11 mouse cellular contexts compared by ENCODE assay signal in the genomic region with DNA sequence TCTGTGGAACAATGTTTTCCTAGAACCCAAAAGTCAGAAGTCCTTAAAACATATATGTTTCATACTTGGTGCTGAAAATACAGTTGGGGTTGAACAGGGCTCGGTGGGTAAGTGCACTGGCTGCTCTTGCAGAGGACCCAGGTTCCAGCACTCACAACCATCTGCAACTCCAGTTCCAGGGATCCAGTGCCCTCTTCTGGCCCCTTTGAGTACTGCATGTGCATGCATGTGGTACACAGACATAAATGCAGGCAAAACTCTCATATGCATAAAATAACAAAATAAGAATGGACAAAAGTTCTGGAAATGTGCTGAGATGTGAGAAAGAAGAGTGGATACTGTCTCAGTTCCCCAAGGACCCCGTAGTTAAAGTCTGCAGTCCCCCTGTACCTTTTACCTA.
DNase-seq lines count a peak whose midpoint lies in the region; ATAC-seq and TF ChIP-seq lines count a peak whose summit lies in the region.
"Had no signal": no experiment of that assay in that cellular context is flagged by ENCODE, and none has a peak within 500 bp of the region (broad histone marks: within the 10 kb centered on the region; RNA-seq: fewer than 3 reads in every experiment).

No protein-coding gene starts in this region.

- H3K9me3 ChIP-seq in neural tube, embryonic 15.5 days (replicated peaks) = no peaks in the 10 kb centered on the region
- H3K9me3 ChIP-seq in G1E (replicated peaks) = no peaks in the 10 kb centered on the region
- H3K9me3 ChIP-seq in liver, embryonic 14.5 days (ENCODE audit: control insufficient read depth, low read length) = no peaks in the 10 kb centered on the region
- H3K9me3 ChIP-seq: hindbrain, embryonic 10.5 days; limb, embryonic 13.5 days had no signal

- intact Hi-C loops in heart, adult 2 months (cut with DNase I) = no loop called here
- intact Hi-C loops in heart, postnatal 25 days (cut with DNase I) = no loop called here

- no peak for TF ChIP-seq POLR2A in heart, adult 2 months (IDR thresholded peaks at IDR 0.05; ENCODE audit: insufficient read depth, low read depth, low read length)

- no peak overlapping the region for H3K27ac ChIP-seq in heart, adult 2 months
- H3K27ac ChIP-seq in neural tube, embryonic 15.5 days (replicated peaks) = no peak overlapping the region
- H3K27ac ChIP-seq in liver, embryonic 14.5 days = no peak overlapping the region
- H3K27ac ChIP-seq: hindbrain, embryonic 10.5 days; limb, embryonic 13.5 days; midbrain, embryonic 12.5 days had no signal

- TF ChIP-seq CTCF in heart, adult 2 months (IDR thresholded peaks at IDR 0.05) = peak; percentile 57
- TF ChIP-seq CTCF in G1E (IDR thresholded peaks at IDR 0.05; ENCODE audit: low read depth, low read length) = peak; percentile 74; the same call in 1 of the 2 replicates
- TF ChIP-seq CTCF in liver, embryonic 14.5 days (IDR thresholded peaks at IDR 0.05; ENCODE audit: low read depth) = peak; percentile 68

- no peaks in the 10 kb centered on the region for H3K4me1 ChIP-seq in heart, adult 2 months (ENCODE audit: control insufficient read depth, insufficient read depth, low read length)
- peaks cover 21% of the 10 kb centered on the region for H3K4me1 ChIP-seq in neural tube, embryonic 15.5 days
- H3K4me1 ChIP-seq in G1E (ENCODE audit: insufficient read depth, low read depth, low read length) = no peaks in the 10 kb centered on the region
- H3K4me1 ChIP-seq in liver, embryonic 14.5 days (replicated peaks; ENCODE audit: control insufficient read depth in 2 of 2, insufficient read depth in 2 of 2, low read length in 1 of 2) = 0 out of 4 replicates have a peak, but pooled peaks cover 0 to 2% of the 10 kb centered on the region in 2 experiments
- H3K4me1 ChIP-seq: limb, embryonic 13.5 days had no signal

- H3K79me2 ChIP-seq in heart, adult 2 months (replicated peaks; ENCODE audit: control insufficient read depth, insufficient read depth, low read length) = no peaks in the 10 kb centered on the region

- no peaks in the 10 kb centered on the region for H3K36me3 ChIP-seq in heart, adult 2 months (ENCODE audit: control insufficient read depth, insufficient read depth, low read length)
- no peaks in the 10 kb centered on the region for H3K36me3 ChIP-seq in neural tube, embryonic 15.5 days
- no peaks in the 10 kb centered on the region for H3K36me3 ChIP-seq in G1E (replicated peaks)
- H3K36me3 ChIP-seq in liver, embryonic 14.5 days (replicated peaks; ENCODE audit: control insufficient read depth, insufficient read depth, low read depth) = no peaks in the 10 kb centered on the region
- H3K36me3 ChIP-seq: hindbrain, embryonic 10.5 days; limb, embryonic 13.5 days; midbrain, embryonic 12.5 days had no signal

- ATAC-seq in neural tube, embryonic 15.5 days (ENCODE audit: low FRiP score) = no peak
- ATAC-seq in G1E (ENCODE audit: extremely low read depth, insufficient number of reproducible peaks, low FRiP score, poor library complexity, severe bottlenecking) = no peak
- no peak for ATAC-seq in liver, embryonic 14.5 days (ENCODE audit: insufficient read depth)

- H3K9ac ChIP-seq in heart, adult 2 months (ENCODE audit: low read depth, low read length) = no peak overlapping the region
- H3K9ac ChIP-seq in neural tube, embryonic 15.5 days (replicated peaks) = no peak overlapping the region
- no peak overlapping the region for H3K9ac ChIP-seq in liver, embryonic 14.5 days (replicated peaks)
- H3K9ac ChIP-seq: limb, embryonic 13.5 days; midbrain, embryonic 12.5 days had no signal

- H3K4me2 ChIP-seq in neural tube, embryonic 15.5 days = no peak overlapping the region
- H3K4me2 ChIP-seq in liver, embryonic 14.5 days (ENCODE audit: low read depth) = no peak overlapping the region
- H3K4me2 ChIP-seq: limb, embryonic 13.5 days; midbrain, embryonic 12.5 days had no signal

- 82% methylated on average over 2 of the region's 2 CpGs for WGBS in heart, adult 2 months
- 91% methylated on average over 2 of the region's 2 CpGs for WGBS in neural tube, embryonic 15.5 days
- WGBS in liver, embryonic 14.5 days (ENCODE audit: insufficient replicate concordance) = 63% methylated on average over 2 of the region's 2 CpGs

- no peak for DNase-seq in heart, adult 2 months
- no peak for DNase-seq in heart, postnatal 25 days (ENCODE audit: low spot score)
- DNase-seq in neural tube, embryonic 10.5 days (ENCODE audit: extremely low spot score, low spot score) = peak; percentile 31
- DNase-seq in G1E (ENCODE audit: low spot score) = no peak
- DNase-seq in liver, embryonic 14.5 days (ENCODE audit: low read depth in 3 of 3, low spot score in 3 of 3) = no peak
- no peak for DNase-seq in adrenal gland, adult 18-20 months (ENCODE audit: low spot score in 2 of 2)
- DNase-seq in adipocyte (ENCODE audit: low spot score) = no peak

- TF ChIP-seq EP300 in heart, adult 2 months (IDR thresholded peaks at IDR 0.05; ENCODE audit: insufficient read depth, low read depth, low read length) = no peak
- TF ChIP-seq EP300 in liver, embryonic 14.5 days (IDR thresholded peaks at IDR 0.05; ENCODE audit: low read depth) = no peak

- H3K27me3 ChIP-seq in heart, adult 2 months (ENCODE audit: control insufficient read depth, insufficient read depth, low read length) = no peaks in the 10 kb centered on the region
- H3K27me3 ChIP-seq in neural tube, embryonic 15.5 days (replicated peaks) = no peaks in the 10 kb centered on the region
- no peaks in the 10 kb centered on the region for H3K27me3 ChIP-seq in G1E (ENCODE audit: insufficient read depth, low read length)
- H3K27me3 ChIP-seq in liver, embryonic 14.5 days (ENCODE audit: control insufficient read depth, insufficient read depth, low read length) = no peaks in the 10 kb centered on the region
- H3K27me3 ChIP-seq: limb, embryonic 13.5 days; midbrain, embryonic 12.5 days had no signal

- H3K4me3 ChIP-seq in heart, adult 2 months = no peak overlapping the region
- H3K4me3 ChIP-seq in neural tube, embryonic 15.5 days (replicated peaks) = no peak overlapping the region
- H3K4me3 ChIP-seq in G1E (ENCODE audit: low read depth, low read length) = no peak overlapping the region
- no peak overlapping the region for H3K4me3 ChIP-seq in liver, embryonic 14.5 days (ENCODE audit: insufficient read depth in 1 of 2, low read depth in 2 of 2, low read length in 2 of 2)
- H3K4me3 ChIP-seq: hindbrain, embryonic 10.5 days; limb, embryonic 13.5 days; midbrain, embryonic 12.5 days had no signal
